Mouse (Mus musculus) T-helper 2 cell (primary cell): ENCODE measurements around the gene 2610044O15Rik8.
"Not testable (repeated sequence)": the region's sequence is repeated elsewhere in the genome, so short reads cannot be mapped to it uniquely, and the experiment has no call there.

Source experiments
- in situ Hi-C: fragments of 300-600 bp; cut with MboI, MseI; formaldehyde crosslinking; loops from one replicate; pipeline ENCODE4 v1.15.1; 2025; ENCODE audit warnings: high pct_unique_total_duplicates

Gene 2610044O15Rik8

GRCm38 (mm10) chr8:129234027-129234733, at the start of gene 2610044O15Rik8:
2610044O15Rik8 (minus strand) TSS chr8:129234406.
- in situ Hi-C loops: no loop called here

GRCm38 (mm10) chr8:129265918-129266317, 31.7 kb upstream of the 2610044O15Rik8 start:
- in situ Hi-C loops: no loop called here

- in situ Hi-C loops: no loop called here
Measured at GRCm38 (mm10) chr8:129264296-129264695, 30.1 kb upstream of the 2610044O15Rik8 start.

- in situ Hi-C loops: not testable (repeated sequence)
Measured at GRCm38 (mm10) chr8:129263211-129263927, 29.2 kb upstream of the 2610044O15Rik8 start.

- in situ Hi-C loops: no loop called here
Measured at GRCm38 (mm10) chr8:129233664-129234026, 561 bp downstream of the 2610044O15Rik8 start.
